Mouse (Mus musculus) lung, adult 2 months (tissue): ENCODE measurements around the gene Smad1.

Experiments used
- CTCF ChIP-seq: fragments of 200-500 bp; IDR thresholded peaks from 2 replicates; pipeline ENCODE4 v1.5.1; 2011; ENCODE audit warnings: mild to moderate bottlenecking, low read length, control low read depth; ENCODE audit not compliant: insufficient read depth
- POLR2A ChIP-seq: fragments of 200-500 bp; IDR thresholded peaks from 2 replicates; pipeline ENCODE4 v1.6.1; 2011; ENCODE audit warnings: low read depth, mild to moderate bottlenecking, control low read depth, low read length, borderline replicate concordance; ENCODE audit errors: extremely low read depth

DNA sequence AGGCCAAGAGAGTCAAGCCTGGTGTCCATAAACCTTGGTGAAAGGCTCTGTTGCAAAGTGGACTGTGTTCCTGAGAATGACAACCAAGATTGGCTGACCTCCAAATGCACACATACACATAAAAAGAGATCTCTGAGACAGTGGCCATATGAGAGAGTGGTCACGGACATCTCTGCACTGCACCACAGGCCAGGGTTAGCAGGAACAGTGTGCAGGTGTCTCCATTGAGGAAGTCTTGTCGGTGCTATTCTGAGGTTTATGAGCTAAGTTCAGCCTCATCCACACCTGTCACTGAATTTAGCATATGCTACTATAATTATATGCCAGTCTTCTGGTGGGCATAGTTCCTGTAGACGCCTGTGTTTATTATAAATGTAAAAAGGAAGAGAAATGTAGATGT, 33.6 kb downstream of the Smad1 start:
- TF ChIP-seq CTCF (no peak), POLR2A (no peak)
